ENCODE assay signal across 19 mouse cellular contexts in the genomic region with DNA sequence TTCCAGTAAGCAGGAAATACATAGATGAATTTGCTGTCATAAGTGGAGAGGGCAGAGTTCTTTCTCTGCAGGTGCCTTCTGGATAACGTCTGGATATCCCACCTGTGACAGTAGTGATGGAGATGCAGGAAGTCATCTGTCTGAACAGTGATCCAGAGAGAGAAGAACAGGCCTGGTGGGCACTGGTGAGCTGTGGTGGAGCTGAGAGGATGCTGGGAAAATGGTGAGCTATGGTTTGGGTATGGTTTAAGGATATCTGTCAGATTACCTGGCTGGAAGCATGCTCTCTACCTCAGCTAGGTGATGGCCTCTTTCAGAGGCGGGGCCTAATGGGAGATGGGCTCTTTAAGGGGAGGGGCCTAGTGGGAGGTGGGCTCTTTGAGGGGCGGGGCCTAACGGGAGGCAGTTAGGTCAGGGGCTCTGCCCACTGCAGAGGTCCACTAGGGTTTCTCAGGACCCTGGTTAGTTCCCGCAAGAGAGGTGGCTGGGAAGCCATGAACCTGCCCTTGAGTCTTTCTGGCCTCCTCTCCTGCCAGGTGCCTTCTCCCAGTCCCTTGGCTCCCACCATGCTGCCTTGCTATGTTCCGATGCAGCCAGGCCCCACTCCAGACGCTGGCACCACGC. TPM values are rescaled to one million over a fixed set of nuclear protein-coding genes. Genes with fewer than 3 reads are reported as not detected.
"Had no signal": no experiment of that assay in that cellular context is flagged by ENCODE, and none has a peak within 500 bp of the region (broad histone marks: within the 10 kb centered on the region; RNA-seq: fewer than 3 reads in every experiment).

No protein-coding gene starts in this region.

- H3K36me3 ChIP-seq: limb, embryonic 15.5 days; liver, embryonic 12.5 days; midbrain, embryonic 15.5 days; neural tube, embryonic 15.5 days; stomach, embryonic 15.5 days had no signal

- H3K9ac ChIP-seq: limb, embryonic 15.5 days; liver, embryonic 12.5 days; lung, embryonic 14.5 days; midbrain, embryonic 15.5 days; neural tube, embryonic 15.5 days; stomach, embryonic 15.5 days had no signal

- H3K9me3 ChIP-seq: limb, embryonic 15.5 days; liver, embryonic 12.5 days; midbrain, embryonic 15.5 days; neural tube, embryonic 15.5 days; stomach, embryonic 15.5 days had no signal

- H3K4me1 ChIP-seq: liver, embryonic 12.5 days had no signal

- H3K27ac ChIP-seq: left cerebral cortex, adult 2 months; limb, embryonic 15.5 days; liver, embryonic 12.5 days; midbrain, embryonic 15.5 days; neural tube, embryonic 15.5 days; stomach, embryonic 15.5 days had no signal

- DNase-seq: kidney, adult 2 months; kidney, postnatal 25 days; lung, embryonic 14.5 days; lung, postnatal 10 days; lung, postnatal 4 days; right cerebral cortex, postnatal 14 days; thymus, postnatal 4 days had no signal

- H3K4me2 ChIP-seq: limb, embryonic 15.5 days; liver, embryonic 12.5 days; lung, embryonic 14.5 days; midbrain, embryonic 15.5 days; neural tube, embryonic 15.5 days; stomach, embryonic 15.5 days had no signal

- ATAC-seq: intestine, embryonic 16.5 days; liver, embryonic 12.5 days; midbrain, embryonic 15.5 days had no signal

- H3K4me3 ChIP-seq: left cerebral cortex, adult 2 months; limb, embryonic 15.5 days; liver, embryonic 12.5 days; midbrain, embryonic 15.5 days; neural tube, embryonic 15.5 days; stomach, embryonic 15.5 days had no signal

RNA-seq across cellular contexts. Expression of gene Pax7, which starts 17.3 kb away (rescaled TPM):
- total RNA-seq: layer of hippocampus, postnatal 25 days; left cerebral cortex, adult 2 months; left cerebral cortex, postnatal 14 days; megakaryocyte, adult 5-6 weeks had no signal
- polyA plus RNA-seq: intestine, embryonic 16.5 days; kidney, embryonic 16.5 days; liver, embryonic 12.5 days; liver, embryonic 16.5 days; lung, embryonic 14.5 days had no signal
